Mouse (Mus musculus): ENCODE results near the gene Rab44. TPM values are rescaled to one million over a fixed set of nuclear protein-coding genes. Genes with fewer than 3 reads are reported as not detected.
A peak's percentile ranks its signal among the peaks of the same experiment; 100 is the strongest.

Rab44 gene
- polyA plus RNA-seq, 1 experiment from 2014 or later: 0.15 TPM

GRCm38 (mm10) chr17:29077786-29078509, 36.0 kb upstream of the Rab44 start:
- ATAC-seq (ENCODE audit: low FRiP score): no peak
- H3K9me3 ChIP-seq (replicated peaks): no peaks in the 10 kb centered on the region
- 21% methylated on average over 14 of the region's 14 CpGs for WGBS
- peak overlapping the region; percentile 40; the same call in 1 of the 2 replicates for H3K9ac ChIP-seq (replicated peaks)
- H3K27me3 ChIP-seq (replicated peaks): peaks cover 17% of the 10 kb centered on the region; the same call in 1 of the 2 replicates
- peak overlapping the region; percentile 14; the same call in 1 of the 2 replicates for H3K27ac ChIP-seq (replicated peaks)
- H3K36me3 ChIP-seq: no peaks in the 10 kb centered on the region
- H3K4me2 ChIP-seq: peak overlapping the region; percentile 44
- H3K4me1 ChIP-seq: peaks cover 33% of the 10 kb centered on the region
- peak overlapping the region; percentile 16 for H3K4me3 ChIP-seq (replicated peaks)

- peak overlapping the region; percentile 44 for H3K4me2 ChIP-seq
- H3K27ac ChIP-seq (replicated peaks): peak overlapping the region; percentile 14; the same call in 1 of the 2 replicates
- WGBS: 7% methylated on average over 25 of the region's 25 CpGs
- ATAC-seq (ENCODE audit: low FRiP score): no peak
- peak overlapping the region; percentile 16; the same call in 1 of the 2 replicates for H3K4me3 ChIP-seq (replicated peaks)
- peaks cover 17% of the 10 kb centered on the region; the same call in 1 of the 2 replicates for H3K27me3 ChIP-seq (replicated peaks)
- peaks cover 27% of the 10 kb centered on the region for H3K4me1 ChIP-seq
- H3K36me3 ChIP-seq: no peaks in the 10 kb centered on the region
- no peaks in the 10 kb centered on the region for H3K9me3 ChIP-seq (replicated peaks)
- no peak overlapping the region for H3K9ac ChIP-seq (replicated peaks)
These were observed 35.2 kb upstream of the Rab44 start for GRCm38 (mm10) chr17:29078519-29079383.

DNA sequence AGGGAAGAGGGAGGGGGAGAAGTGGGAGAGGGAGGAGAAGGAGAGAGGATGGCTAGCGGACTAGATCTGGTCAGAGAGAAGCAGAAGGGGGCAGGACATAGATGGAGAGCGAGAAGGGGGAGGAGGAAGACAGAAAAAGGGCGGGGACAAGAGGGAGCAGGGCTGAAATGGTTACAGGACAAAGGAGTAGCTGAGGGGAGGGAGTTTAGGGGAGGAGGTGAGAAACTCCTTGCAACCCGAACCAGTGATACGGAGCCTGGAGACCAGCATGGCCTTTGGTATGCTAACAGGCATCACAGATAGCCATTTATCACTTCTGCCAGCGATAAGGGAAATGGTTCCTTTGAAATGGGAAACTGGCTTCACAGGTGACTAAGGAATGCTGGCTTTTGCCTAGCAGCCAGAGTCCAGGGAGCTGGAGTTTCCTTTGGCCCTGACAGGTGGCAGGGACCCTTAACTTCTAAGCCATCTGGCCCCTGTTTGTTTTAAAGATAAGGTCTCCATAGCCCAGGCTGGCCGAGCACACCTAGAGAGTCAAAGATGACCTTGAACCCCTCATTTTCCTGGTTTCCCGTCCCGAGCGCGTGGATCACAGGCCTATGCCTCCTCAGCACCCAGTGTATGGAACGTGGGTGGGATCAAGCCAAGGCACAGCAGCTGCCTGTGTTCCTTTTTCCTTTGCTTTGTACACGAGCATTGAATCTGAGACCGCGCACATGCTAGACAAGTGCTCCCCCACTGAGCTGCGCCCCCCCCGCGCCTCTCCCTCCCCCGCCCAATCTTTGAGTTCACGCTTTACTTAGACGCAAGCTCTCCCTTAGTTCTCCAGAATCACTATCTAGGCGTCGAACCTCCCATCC, 33.0 kb upstream of the Rab44 start:
- WGBS: 7% methylated on average over 23 of the region's 23 CpGs
- H3K9me3 ChIP-seq (replicated peaks): no peaks in the 10 kb centered on the region
- H3K4me3 ChIP-seq (replicated peaks): no peak overlapping the region
- peak overlapping the region; percentile 46 for H3K4me2 ChIP-seq
- ATAC-seq (ENCODE audit: low FRiP score): no peak
- peaks cover 17% of the 10 kb centered on the region; the same call in 1 of the 2 replicates for H3K27me3 ChIP-seq (replicated peaks)
- H3K36me3 ChIP-seq: no peaks in the 10 kb centered on the region
- H3K4me1 ChIP-seq: peaks cover 27% of the 10 kb centered on the region
- no peak overlapping the region for H3K9ac ChIP-seq (replicated peaks)
- no peak overlapping the region for H3K27ac ChIP-seq (replicated peaks)

DNA sequence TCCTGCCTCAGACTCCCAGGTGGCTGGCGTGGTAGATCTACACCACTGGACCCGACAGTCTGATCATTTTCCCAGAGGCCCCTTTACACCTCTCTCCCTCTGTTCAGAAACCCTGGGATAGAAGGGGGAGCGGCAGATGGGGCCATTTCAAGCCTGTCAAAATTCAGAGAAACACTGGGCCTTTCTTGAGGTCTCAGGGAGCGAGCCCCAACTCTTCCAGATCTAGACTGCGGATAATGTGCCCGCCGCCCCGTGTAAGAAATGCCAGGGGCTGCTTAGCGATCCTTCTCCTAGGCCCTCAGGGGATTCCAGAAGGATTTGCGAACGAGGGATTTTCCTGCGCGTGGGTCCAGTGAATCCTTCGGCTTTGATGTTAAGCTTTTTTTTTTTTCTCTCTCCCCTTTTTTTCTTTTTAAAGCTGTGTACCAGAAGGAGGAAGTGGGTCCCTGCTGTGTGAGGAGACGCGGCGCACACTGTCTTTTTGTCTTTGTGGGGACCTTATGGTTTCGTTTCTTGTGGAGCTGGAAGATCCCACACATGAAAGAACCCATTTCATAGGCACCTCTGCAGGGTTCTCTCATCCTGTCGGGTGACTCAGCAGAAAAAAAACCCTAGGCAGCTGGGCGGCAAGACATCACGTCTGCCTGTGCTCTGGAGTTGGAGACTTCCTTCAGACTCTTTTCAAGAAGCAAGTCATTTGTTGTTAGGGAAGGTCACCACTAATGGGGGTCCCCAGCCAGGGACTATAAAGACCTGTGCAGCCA, 32.1 kb upstream of the Rab44 start:
- H3K4me1 ChIP-seq: peaks cover 27% of the 10 kb centered on the region
- no peak for ATAC-seq (ENCODE audit: low FRiP score)
- peaks cover 17% of the 10 kb centered on the region; the same call in 1 of the 2 replicates for H3K27me3 ChIP-seq (replicated peaks)
- H3K9ac ChIP-seq (replicated peaks): peak overlapping the region; percentile 20; the same call in 1 of the 2 replicates
- H3K4me2 ChIP-seq: peak overlapping the region; percentile 46
- 9% methylated on average over 21 of the region's 21 CpGs for WGBS
- H3K36me3 ChIP-seq: no peaks in the 10 kb centered on the region
- H3K27ac ChIP-seq (replicated peaks): no peak overlapping the region
- no peaks in the 10 kb centered on the region for H3K9me3 ChIP-seq (replicated peaks)
- peak overlapping the region; percentile 3; the same call in 1 of the 2 replicates for H3K4me3 ChIP-seq (replicated peaks)

- ATAC-seq (ENCODE audit: low FRiP score): no peak
- no peak overlapping the region for H3K4me2 ChIP-seq
These were observed 30.4 kb upstream of the Rab44 start for GRCm38 (mm10) chr17:29083586-29083985.

GRCm38 (mm10) chr17:29084656-29085055, 29.3 kb upstream of the Rab44 start:
- no peak overlapping the region for H3K4me2 ChIP-seq
- H3K9me3 ChIP-seq (replicated peaks): no peaks in the 10 kb centered on the region
- H3K27me3 ChIP-seq (replicated peaks): peaks cover 8% of the 10 kb centered on the region; the same call in 1 of the 2 replicates
- 93% methylated on average over 7 of the region's 7 CpGs for WGBS
- no peaks in the 10 kb centered on the region for H3K36me3 ChIP-seq
- no peak overlapping the region for H3K9ac ChIP-seq (replicated peaks)
- no peak overlapping the region for H3K4me3 ChIP-seq (replicated peaks)
- no peak overlapping the region for H3K27ac ChIP-seq (replicated peaks)
- ATAC-seq (ENCODE audit: low FRiP score): no peak
- peaks cover 17% of the 10 kb centered on the region for H3K4me1 ChIP-seq

More at GRCm38 (mm10) chr17:29083586-29083985, 30.4 kb upstream of the Rab44 start:
- Histone ChIP-seq H3K4me3 (replicated peaks) (no peak overlapping the region), H3K4me1 (peaks cover 22% of the 10 kb centered on the region), H3K27me3 (replicated peaks) (peaks cover 17% of the 10 kb centered on the region; the same call in 1 of the 2 replicates), H3K27ac (replicated peaks) (no peak overlapping the region), H3K36me3 (no peaks in the 10 kb centered on the region), H3K9ac (replicated peaks) (no peak overlapping the region), H3K9me3 (replicated peaks) (no peaks in the 10 kb centered on the region)
- 94% methylated on average over 8 of the region's 8 CpGs for WGBS

GRCm38 (mm10) chr17:29085266-29085665, 28.7 kb upstream of the Rab44 start:
- H3K4me3 ChIP-seq (replicated peaks): no peak overlapping the region
- H3K4me1 ChIP-seq: peaks cover 17% of the 10 kb centered on the region
- 80% methylated on average over 10 of the region's 10 CpGs for WGBS
- H3K27me3 ChIP-seq (replicated peaks): 0 out of 2 replicates have a peak, but pooled peaks cover 6% of the 10 kb centered on the region
- no peak for ATAC-seq (ENCODE audit: low FRiP score)
- H3K9me3 ChIP-seq (replicated peaks): no peaks in the 10 kb centered on the region
- no peak overlapping the region for H3K4me2 ChIP-seq
- no peak overlapping the region for H3K9ac ChIP-seq (replicated peaks)
- no peaks in the 10 kb centered on the region for H3K36me3 ChIP-seq
- no peak overlapping the region for H3K27ac ChIP-seq (replicated peaks)

DNA sequence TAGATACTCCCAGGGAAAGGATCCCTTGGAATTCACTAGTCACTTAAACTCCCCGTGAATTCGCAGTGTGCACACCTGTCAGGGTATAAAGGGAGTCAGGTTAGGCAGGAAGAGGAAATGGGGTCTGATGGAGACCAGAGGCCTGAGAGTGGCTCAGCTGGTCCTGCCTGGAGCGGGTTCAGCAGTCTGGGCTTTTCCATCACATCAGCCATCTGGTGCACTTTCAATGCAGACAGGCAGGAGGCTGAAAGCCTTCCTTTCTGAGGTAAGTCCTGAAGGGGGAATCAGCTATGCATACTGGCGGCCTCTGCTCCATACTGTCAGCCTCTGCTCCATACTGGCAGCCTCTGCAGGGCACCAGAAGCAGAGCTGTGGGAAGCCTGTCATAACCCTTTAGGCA, 27.0 kb upstream of the Rab44 start:
- H3K9ac ChIP-seq (replicated peaks): no peak overlapping the region
- H3K36me3 ChIP-seq: no peaks in the 10 kb centered on the region
- no peak overlapping the region for H3K4me2 ChIP-seq
- no peaks in the 10 kb centered on the region for H3K27me3 ChIP-seq (replicated peaks)
- ATAC-seq (ENCODE audit: low FRiP score): no peak
- 75% methylated on average over 4 of the region's 4 CpGs for WGBS
- no peak overlapping the region; the same call in 1 of the 2 replicates for H3K27ac ChIP-seq (replicated peaks)
- H3K4me1 ChIP-seq: peaks cover 5% of the 10 kb centered on the region
- no peaks in the 10 kb centered on the region for H3K9me3 ChIP-seq (replicated peaks)
- H3K4me3 ChIP-seq (replicated peaks): no peak overlapping the region

DNA sequence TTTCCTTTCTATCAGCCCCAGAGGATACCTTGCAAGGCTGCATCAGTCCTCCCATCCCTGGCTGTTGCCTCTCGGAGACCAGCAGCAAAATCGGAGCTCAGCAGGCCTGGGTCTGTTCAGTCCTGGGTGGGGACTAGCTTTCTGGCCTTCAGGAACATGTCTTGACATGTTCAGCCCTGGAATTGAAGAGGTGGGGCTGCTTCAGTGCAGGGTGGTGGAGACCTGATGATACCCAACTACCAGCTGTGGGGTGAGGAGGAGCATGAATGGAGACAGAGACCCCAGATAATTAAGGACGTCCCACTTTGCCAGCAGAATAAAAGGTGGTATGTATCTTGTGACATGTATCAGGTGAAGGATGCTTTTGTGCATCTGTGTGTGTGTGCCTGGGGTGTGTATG, 23.2 kb upstream of the Rab44 start, which contains the start of gene Cdkn1a:
Gene Cdkn1a, plus strand, starts transcription at position 201 of the 400 bp plus-strand sequence.
- 84% methylated on average over 3 of the region's 3 CpGs for WGBS
- Histone ChIP-seq H3K9me3 (replicated peaks) (no peaks in the 10 kb centered on the region), H3K27ac (replicated peaks) (no peak within 1 kb of the TSS), H3K4me1 (peaks cover 23% of the 10 kb centered on the region), H3K27me3 (replicated peaks) (peaks cover 11% of the 10 kb centered on the region; the same call in 1 of the 2 replicates), H3K4me3 (replicated peaks) (no peak within 1 kb of the TSS), H3K36me3 (no peaks in the 10 kb centered on the region), H3K4me2 (no peak within 1 kb of the TSS), H3K9ac (replicated peaks) (no peak within 1 kb of the TSS)
- no peak for ATAC-seq (ENCODE audit: low FRiP score)

DNA sequence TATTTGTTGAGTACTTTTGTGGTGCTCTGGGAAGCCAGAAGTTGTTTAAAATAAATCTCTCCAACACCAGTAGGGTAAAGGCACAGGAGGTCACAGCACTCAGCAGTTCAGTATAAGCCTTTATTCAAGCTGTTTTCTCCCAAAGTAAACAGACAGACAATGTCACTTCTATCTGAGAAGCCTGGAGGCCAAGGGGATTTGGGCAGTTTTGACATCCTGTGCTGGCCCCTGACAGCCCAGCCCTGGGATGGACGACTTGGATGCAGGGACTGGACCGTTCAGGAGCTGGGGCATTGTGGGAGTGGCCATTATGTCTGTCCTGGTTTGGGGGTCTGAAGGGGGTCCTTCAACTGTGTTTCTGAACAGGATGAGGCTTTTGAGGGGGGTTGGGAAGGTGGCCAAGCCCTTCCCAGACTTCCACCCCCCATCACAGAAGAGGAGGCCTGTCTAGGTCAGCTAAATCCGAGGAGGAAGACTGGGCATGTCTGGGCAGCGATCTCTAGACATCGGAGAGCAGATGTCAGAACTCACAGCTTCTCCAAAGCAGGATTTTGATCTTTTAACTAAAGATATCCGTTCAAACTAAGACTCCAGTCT, 22.5 kb upstream of the Rab44 start:
- 56% methylated on average over 6 of the region's 6 CpGs for WGBS
- ATAC-seq (ENCODE audit: low FRiP score): no peak
- no peak overlapping the region for H3K4me3 ChIP-seq (replicated peaks)
- H3K36me3 ChIP-seq: no peaks in the 10 kb centered on the region
- peaks cover 25% of the 10 kb centered on the region for H3K4me1 ChIP-seq
- H3K27ac ChIP-seq (replicated peaks): no peak overlapping the region
- H3K27me3 ChIP-seq (replicated peaks): peaks cover 11% of the 10 kb centered on the region; the same call in 1 of the 2 replicates
- no peak overlapping the region for H3K9ac ChIP-seq (replicated peaks)
- no peak overlapping the region for H3K4me2 ChIP-seq
- H3K9me3 ChIP-seq (replicated peaks): no peaks in the 10 kb centered on the region
